Mouse (Mus musculus) spleen, adult 2 months (tissue): ENCODE measurements at regions not wholly inside any gene's neighbourhood (a gene's known extent, or its start where the extent isn't known, plus 50 kb on each side); places are given as distances from the start of the nearest gene placed in this dataset.

Experiments
- DNase-seq, 2 experiments: peaks; one replicate each; pipeline versions ENCODE4 v3.0.0 to v3.0.0-alpha.2; 2012 to 2021; ENCODE audit warnings: low spot score in 2 of 2, low read depth in 1 of 2
- H3K27ac ChIP-seq: fragments of 200-500 bp; 2 replicates; pipeline ENCODE4 v1.5.1; 2012; ENCODE audit warnings: low read length, inconsistent platforms; ENCODE audit not compliant: insufficient read depth
- H3K27me3 ChIP-seq: fragments of 200-500 bp; 2 replicates; pipeline ENCODE4 v1.6.1; 2012; ENCODE audit warnings: mild to moderate bottlenecking, moderate library complexity, low read length, inconsistent platforms; ENCODE audit not compliant: control insufficient read depth, insufficient read depth
- H3K36me3 ChIP-seq: fragments of 200-500 bp; 2 replicates; pipeline ENCODE4 v1.6.1; 2012; ENCODE audit warnings: mild to moderate bottlenecking, low read length, inconsistent platforms; ENCODE audit not compliant: control insufficient read depth, insufficient read depth
- H3K4me1 ChIP-seq: fragments of 200-500 bp; 2 replicates; pipeline ENCODE4 v1.6.1; 2011; ENCODE audit warnings: inconsistent platforms; ENCODE audit not compliant: control insufficient read depth, insufficient read depth, insufficient read length
- H3K4me3 ChIP-seq: fragments of 200-500 bp; 2 replicates; pipeline ENCODE4 v1.5.1; 2011; ENCODE audit warnings: mild to moderate bottlenecking, inconsistent platforms; ENCODE audit not compliant: insufficient read depth, insufficient read length; ENCODE audit errors: extremely low read depth
- CTCF ChIP-seq: fragments of 200-500 bp; IDR thresholded peaks from 2 replicates; pipeline ENCODE4 v1.5.1; 2011; ENCODE audit warnings: mild to moderate bottlenecking, inconsistent platforms; ENCODE audit not compliant: insufficient read depth, insufficient read length, insufficient replicate concordance; ENCODE audit errors: extremely low read depth
- POLR2A ChIP-seq: fragments of 200-500 bp; IDR thresholded peaks from 2 replicates; pipeline ENCODE4 v1.6.1; 2011; ENCODE audit warnings: low read depth, low read length, inconsistent platforms
- WGBS: fragments of 180-500 bp; shearing (Covaris S2); methylation state at CpG from one replicate; pipeline ENCODE4 v1.1.7; 2018; 5-methylcytosine and 5-hydroxymethylcytosine counted together

DNA sequence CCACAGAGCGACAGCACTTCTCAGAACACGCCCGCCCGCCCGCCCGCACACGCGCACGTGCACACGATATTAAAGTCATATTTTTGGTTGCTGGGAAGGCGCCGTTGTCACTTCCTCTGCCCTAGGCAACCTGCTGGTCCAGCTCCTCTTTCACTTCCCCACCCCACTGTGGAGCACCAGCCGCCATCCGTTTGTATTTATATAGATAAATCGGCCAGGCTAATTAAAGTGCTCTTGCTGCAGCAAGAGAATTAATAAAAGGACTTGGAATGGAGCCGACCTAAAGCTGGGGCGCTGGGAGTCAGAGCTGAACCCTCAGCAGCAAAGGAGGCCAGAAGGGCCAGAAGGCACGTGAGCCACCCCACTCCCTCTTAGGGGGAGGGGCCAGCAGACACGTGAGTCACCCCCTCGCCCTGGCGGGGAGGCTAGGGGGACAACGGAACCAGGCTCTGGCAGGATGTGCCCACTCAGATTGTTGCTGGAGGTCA is 100.6 kb upstream of the Unc5b start:
- WGBS: 5% methylated on average over 22 of the region's 22 CpGs
- peaks cover 8% of the 10 kb centered on the region; the same call in 1 of the 2 replicates for H3K4me1 ChIP-seq
- peak overlapping the region; percentile 28; the same call in 1 of the 2 replicates for H3K4me3 ChIP-seq
- H3K27me3 ChIP-seq: no peaks in the 10 kb centered on the region
- no peaks in the 10 kb centered on the region for H3K36me3 ChIP-seq
- DNase-seq: peak; percentile 11 to 17
- TF ChIP-seq POLR2A (no peak), CTCF (no peak)
- H3K27ac ChIP-seq: no peak overlapping the region

DNA sequence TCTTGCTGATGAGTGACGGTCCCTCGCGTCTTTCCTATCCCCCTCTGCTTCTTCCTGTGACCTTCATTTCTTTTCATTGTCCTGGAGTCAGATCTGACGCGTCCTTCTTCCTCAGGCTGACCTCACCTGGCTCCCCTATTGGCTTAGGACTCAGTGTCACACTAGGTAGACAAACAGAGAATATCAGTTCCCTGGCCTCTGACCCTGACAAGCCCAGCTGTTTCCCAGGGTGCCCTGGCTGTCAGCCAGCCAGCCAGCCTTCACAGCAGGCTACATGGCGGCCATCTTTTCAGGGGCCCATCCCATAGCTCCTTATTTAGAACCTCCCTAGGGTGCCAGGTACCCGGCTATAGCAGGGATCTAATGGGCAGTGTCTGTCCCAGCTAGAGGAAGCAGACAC is 97.3 kb upstream of the Unc5b start:
- no peak overlapping the region for H3K4me3 ChIP-seq
- H3K4me1 ChIP-seq: peaks cover 8% of the 10 kb centered on the region; the same call in 1 of the 2 replicates
- H3K27ac ChIP-seq: no peak overlapping the region
- H3K27me3 ChIP-seq: no peaks in the 10 kb centered on the region
- 83% methylated on average over 7 of the region's 7 CpGs for WGBS
- DNase-seq: no peak
- H3K36me3 ChIP-seq: no peaks in the 10 kb centered on the region
- TF ChIP-seq POLR2A: no peak

DNA sequence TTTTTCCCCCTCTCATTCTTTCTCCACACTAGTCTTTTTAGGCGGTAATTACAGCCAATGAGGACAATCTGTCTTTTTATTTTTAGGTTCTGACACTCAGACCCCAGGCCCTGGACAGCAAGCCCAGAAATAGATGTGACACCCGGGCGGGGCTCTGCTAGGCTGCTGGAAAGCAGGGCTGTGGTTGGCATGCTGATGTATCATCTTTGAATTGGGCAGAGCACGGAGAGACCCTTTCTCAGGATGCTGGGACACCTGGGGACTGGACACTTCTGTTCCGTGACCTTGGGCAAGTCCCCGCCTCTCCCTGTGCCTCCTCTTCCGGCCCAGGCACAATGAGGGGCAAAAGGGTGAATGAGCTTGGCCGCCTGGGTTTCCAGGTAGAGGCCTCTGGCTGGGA is 96.8 kb upstream of the Unc5b start:
- peaks cover 8% of the 10 kb centered on the region; the same call in 1 of the 2 replicates for H3K4me1 ChIP-seq
- no peaks in the 10 kb centered on the region for H3K27me3 ChIP-seq
- no peak for DNase-seq
- WGBS: 83% methylated on average over 8 of the region's 8 CpGs
- no peaks in the 10 kb centered on the region for H3K36me3 ChIP-seq
- H3K27ac ChIP-seq: no peak overlapping the region
- no peak for TF ChIP-seq POLR2A
- TF ChIP-seq CTCF: no peak
- no peak overlapping the region for H3K4me3 ChIP-seq

DNA sequence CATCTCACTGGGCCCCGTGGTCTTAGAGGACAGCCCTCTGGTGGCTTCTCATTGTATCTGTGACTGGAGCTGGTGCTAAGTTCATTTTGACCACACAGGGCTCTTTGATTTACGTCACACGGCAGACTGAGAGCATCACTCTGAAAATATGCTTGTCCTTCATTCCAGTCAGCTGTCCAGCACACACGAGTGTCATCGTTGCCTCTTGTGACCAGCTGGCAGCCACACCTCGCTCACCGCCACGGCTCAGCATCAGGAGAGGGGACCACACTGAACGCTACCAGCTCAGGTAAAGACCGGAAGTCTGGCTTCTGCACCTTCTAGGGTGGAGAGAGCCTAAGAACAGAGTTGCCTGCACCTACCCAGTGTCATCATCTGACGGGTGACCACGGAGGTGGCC is 95.3 kb upstream of the Unc5b start:
- TF ChIP-seq CTCF: no peak
- TF ChIP-seq POLR2A: no peak
- DNase-seq: no peak
- WGBS: 84% methylated on average over 12 of the region's 12 CpGs
- peaks cover 8% of the 10 kb centered on the region; the same call in 1 of the 2 replicates for H3K4me1 ChIP-seq
- no peak overlapping the region for H3K4me3 ChIP-seq
- H3K27ac ChIP-seq: no peak overlapping the region
- H3K27me3 ChIP-seq: no peaks in the 10 kb centered on the region
- no peaks in the 10 kb centered on the region for H3K36me3 ChIP-seq

DNA sequence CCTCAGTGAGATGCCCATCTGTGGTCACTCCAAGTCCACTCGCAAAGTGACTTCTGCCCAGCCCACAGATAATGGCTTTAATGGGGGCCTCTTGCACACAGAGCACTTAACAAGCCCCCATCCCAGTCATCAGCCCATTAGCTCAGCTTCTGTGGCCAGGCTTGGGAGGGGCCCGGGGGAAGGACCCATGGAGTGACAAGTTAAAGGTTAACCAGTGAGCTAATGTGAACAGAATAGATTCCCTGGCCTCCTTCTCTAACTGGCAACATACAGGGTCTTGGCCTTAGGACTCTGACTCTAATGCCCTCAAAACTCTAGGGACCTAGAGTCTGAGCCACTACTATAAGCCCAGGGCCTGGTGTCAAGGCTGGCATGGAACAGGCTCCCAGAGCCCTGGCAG is 94.3 kb upstream of the Unc5b start:
- WGBS: 93% methylated on average over 2 of the region's 2 CpGs

DNA sequence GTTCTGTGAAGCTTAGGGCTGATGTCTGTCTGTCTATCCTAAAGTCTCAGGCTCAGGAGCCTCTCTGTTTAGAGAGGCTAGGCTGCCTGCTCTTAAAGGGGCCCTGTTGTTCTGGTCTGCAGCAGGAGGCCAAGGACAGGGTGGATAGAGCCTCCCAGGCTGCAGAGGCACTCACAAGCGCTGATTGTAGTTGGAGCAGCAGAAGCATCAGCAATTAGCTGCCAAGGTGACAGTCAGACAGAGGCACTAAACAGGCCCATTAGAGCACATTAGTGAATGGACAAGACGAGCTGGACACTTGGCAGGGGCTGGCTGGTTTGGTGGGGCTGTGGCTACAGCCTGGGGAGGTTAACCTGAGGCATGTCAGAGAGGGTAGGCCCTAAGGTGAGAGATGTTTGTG is 93.8 kb upstream of the Unc5b start:
- no peak for DNase-seq
- H3K27ac ChIP-seq: no peak overlapping the region
- no peaks in the 10 kb centered on the region for H3K36me3 ChIP-seq
- WGBS: 85% methylated on average over 2 of the region's 2 CpGs
- no peaks in the 10 kb centered on the region for H3K4me1 ChIP-seq
- H3K27me3 ChIP-seq: no peaks in the 10 kb centered on the region
- TF ChIP-seq CTCF: no peak
- no peak for TF ChIP-seq POLR2A
- H3K4me3 ChIP-seq: no peak overlapping the region

More for the DNA sequence above, 94.3 kb upstream of the Unc5b start:
- Histone ChIP-seq H3K36me3 (no peaks in the 10 kb centered on the region), H3K27ac (no peak overlapping the region), H3K4me1 (no peaks in the 10 kb centered on the region), H3K27me3 (no peaks in the 10 kb centered on the region), H3K4me3 (no peak overlapping the region)
- no peak for TF ChIP-seq POLR2A
- no peak for TF ChIP-seq CTCF
- DNase-seq: no peak

DNA sequence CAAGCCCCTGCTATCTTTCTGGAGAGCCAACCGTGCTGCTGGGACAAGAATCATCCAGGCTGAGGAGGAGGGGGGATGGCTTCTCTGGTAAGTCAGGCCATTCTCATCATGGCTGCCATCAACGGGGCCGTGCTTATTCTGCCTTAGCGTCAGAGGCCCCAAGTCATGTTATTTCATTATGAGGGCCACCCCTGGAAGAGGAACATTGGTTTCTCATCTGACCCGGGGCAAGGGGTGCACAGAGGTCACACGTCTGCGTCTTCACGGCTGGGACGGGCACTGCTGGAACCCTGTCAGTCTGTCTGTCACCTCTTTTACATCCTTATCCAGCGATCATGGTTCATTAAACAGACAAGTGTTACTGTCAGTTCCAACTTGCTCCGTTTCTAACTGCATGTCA is 92.4 kb upstream of the Unc5b start:
- Histone ChIP-seq H3K27me3 (no peaks in the 10 kb centered on the region), H3K27ac (no peak overlapping the region), H3K36me3 (no peaks in the 10 kb centered on the region), H3K4me3 (no peak overlapping the region), H3K4me1 (no peaks in the 10 kb centered on the region)
- WGBS: 87% methylated on average over 11 of the region's 11 CpGs
- DNase-seq: no peak
- TF ChIP-seq CTCF (no peak), POLR2A (no peak)
